Mouse (Mus musculus): Measurements from ENCODE around the gene Ptgr1. TPM values are rescaled to one million over a fixed set of nuclear protein-coding genes. Genes with fewer than 3 reads are reported as not detected.

Ptgr1 gene
- polyA plus RNA-seq, 1 experiment from 2014 or later, result 17.0 TPM

DNA sequence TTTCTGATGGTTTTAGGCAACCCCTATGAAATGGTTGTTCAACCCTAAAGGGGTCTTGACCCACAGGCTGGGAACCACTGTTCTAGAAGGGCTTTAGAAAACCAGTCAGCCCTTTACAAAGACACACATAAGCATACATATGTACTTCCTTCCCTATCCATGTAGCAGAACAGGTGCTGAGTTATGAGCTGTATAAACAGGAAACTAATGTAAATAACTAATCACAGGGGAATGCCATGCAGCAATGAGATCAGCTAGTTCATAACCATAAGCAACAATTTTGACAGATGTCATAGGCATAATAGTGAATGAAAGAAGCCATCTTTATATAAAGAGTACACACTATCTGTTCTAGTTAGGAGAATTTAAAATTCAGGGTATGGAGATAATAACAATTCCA, 45.3 kb downstream of the Ptgr1 start:
- peaks cover 10% of the 10 kb centered on the region; the same call in 1 of the 2 replicates for H3K4me1 ChIP-seq
- no peak for DNase-seq (ENCODE audit: low spot score)
- no peak overlapping the region for H3K27ac ChIP-seq
- no peaks in the 10 kb centered on the region for H3K9me3 ChIP-seq
- H3K4me3 ChIP-seq, result no peak overlapping the region
- peaks cover 33% of the 10 kb centered on the region for H3K27me3 ChIP-seq (ENCODE audit: insufficient read depth, poor library complexity, severe bottlenecking)
- no peaks in the 10 kb centered on the region for H3K36me3 ChIP-seq

DNA sequence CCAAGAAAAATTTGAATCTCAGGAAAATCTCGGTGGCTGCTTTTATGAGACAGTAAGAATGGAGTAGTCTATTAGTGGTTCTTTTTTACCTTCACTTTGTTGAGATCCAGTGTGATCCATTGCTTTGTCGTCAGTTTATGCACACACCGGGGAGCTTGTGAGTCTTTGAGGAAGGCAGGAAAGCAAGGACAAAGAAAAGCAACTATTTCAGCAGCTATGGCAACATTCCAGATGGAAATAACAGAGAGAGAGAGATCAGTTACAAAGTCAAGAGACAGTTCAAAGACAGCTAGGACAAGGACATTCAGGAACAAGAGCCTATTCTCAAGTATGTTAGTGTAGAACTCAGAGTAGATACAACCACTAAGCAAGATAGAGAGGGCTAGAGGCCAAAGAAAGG, 51.1 kb downstream of the Ptgr1 start:
- H3K9me3 ChIP-seq, result no peaks in the 10 kb centered on the region
- no peak overlapping the region for H3K27ac ChIP-seq
- DNase-seq (ENCODE audit: low spot score), result no peak
- no peaks in the 10 kb centered on the region for H3K36me3 ChIP-seq
- peaks cover 6% of the 10 kb centered on the region for H3K4me1 ChIP-seq
- 71% methylated on average over 3 of the region's 3 CpGs for WGBS
- H3K27me3 ChIP-seq (ENCODE audit: insufficient read depth, poor library complexity, severe bottlenecking), result no peaks in the 10 kb centered on the region
- H3K4me3 ChIP-seq, result no peak overlapping the region

GRCm38 (mm10) chr4:58934746-58935476, 52.0 kb downstream of the Ptgr1 start:
- Histone ChIP-seq H3K4me1 (peaks cover 6% of the 10 kb centered on the region), H3K36me3 (no peaks in the 10 kb centered on the region), H3K9me3 (no peaks in the 10 kb centered on the region), H3K27me3 (ENCODE audit: insufficient read depth, poor library complexity, severe bottlenecking) (no peaks in the 10 kb centered on the region), H3K4me3 (no peak overlapping the region), H3K27ac (no peak overlapping the region)
- peak; percentile 74 for DNase-seq (ENCODE audit: low spot score)
- 37% methylated on average over 15 of the region's 15 CpGs for WGBS

- H3K36me3 ChIP-seq, result no peaks in the 10 kb centered on the region
- H3K9me3 ChIP-seq, result no peaks in the 10 kb centered on the region
- 70% methylated on average over 4 of the region's 4 CpGs for WGBS
- no peaks in the 10 kb centered on the region for H3K27me3 ChIP-seq (ENCODE audit: insufficient read depth, poor library complexity, severe bottlenecking)
- no peak overlapping the region for H3K4me3 ChIP-seq
- no peak overlapping the region for H3K27ac ChIP-seq
- peak; percentile 33 for DNase-seq (ENCODE audit: low spot score)
- H3K4me1 ChIP-seq, result peaks cover 6% of the 10 kb centered on the region
Observed at GRCm38 (mm10) chr4:58934308-58934707, 52.6 kb downstream of the Ptgr1 start.

DNA sequence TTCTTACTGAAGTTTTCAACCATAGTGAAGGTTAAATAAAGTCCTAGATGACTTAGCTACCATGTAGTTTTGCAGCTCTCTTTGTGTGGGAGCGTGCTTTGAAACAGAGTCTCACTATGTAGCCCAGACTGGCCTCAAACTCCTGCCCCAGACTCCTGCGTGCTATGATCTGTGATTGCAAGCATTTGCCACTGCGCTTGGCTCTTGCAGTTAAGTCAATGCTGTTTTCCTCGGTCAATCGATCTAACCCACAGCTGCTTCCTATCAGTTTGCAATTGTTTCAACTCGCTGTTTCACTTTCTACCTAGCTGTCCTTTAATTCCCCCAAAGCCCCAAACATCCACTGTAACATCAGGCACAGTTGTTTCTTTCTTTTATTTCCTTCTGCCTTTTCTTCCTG, 54.4 kb downstream of the Ptgr1 start:
- Histone ChIP-seq H3K27ac (no peak overlapping the region), H3K4me1 (peaks cover 6% of the 10 kb centered on the region), H3K27me3 (ENCODE audit: insufficient read depth, poor library complexity, severe bottlenecking) (no peaks in the 10 kb centered on the region), H3K36me3 (no peaks in the 10 kb centered on the region), H3K4me3 (no peak overlapping the region), H3K9me3 (no peaks in the 10 kb centered on the region)
- no peak for DNase-seq (ENCODE audit: low spot score)
- WGBS, result 82% methylated on average over 6 of the region's 6 CpGs

- no peaks in the 10 kb centered on the region for H3K27me3 ChIP-seq (ENCODE audit: insufficient read depth, poor library complexity, severe bottlenecking)
- 67% methylated on average over 3 of the region's 3 CpGs for WGBS
- H3K27ac ChIP-seq, result no peak overlapping the region
- H3K9me3 ChIP-seq, result no peaks in the 10 kb centered on the region
- no peak for DNase-seq (ENCODE audit: low spot score)
- no peaks in the 10 kb centered on the region for H3K4me1 ChIP-seq
- H3K36me3 ChIP-seq, result no peaks in the 10 kb centered on the region
- H3K4me3 ChIP-seq, result no peak overlapping the region
Observed at GRCm38 (mm10) chr4:58927661-58928060, 59.3 kb downstream of the Ptgr1 start.

GRCm38 (mm10) chr4:58926120-58926519, 60.8 kb downstream of the Ptgr1 start:
- no peaks in the 10 kb centered on the region for H3K9me3 ChIP-seq
- no peak for DNase-seq (ENCODE audit: low spot score)
- H3K36me3 ChIP-seq, result no peaks in the 10 kb centered on the region
- no peaks in the 10 kb centered on the region for H3K4me1 ChIP-seq
- no peaks in the 10 kb centered on the region for H3K27me3 ChIP-seq (ENCODE audit: insufficient read depth, poor library complexity, severe bottlenecking)
- no peak overlapping the region for H3K4me3 ChIP-seq
- 35% methylated on average over 2 of the region's 2 CpGs for WGBS
- no peak overlapping the region for H3K27ac ChIP-seq

DNA sequence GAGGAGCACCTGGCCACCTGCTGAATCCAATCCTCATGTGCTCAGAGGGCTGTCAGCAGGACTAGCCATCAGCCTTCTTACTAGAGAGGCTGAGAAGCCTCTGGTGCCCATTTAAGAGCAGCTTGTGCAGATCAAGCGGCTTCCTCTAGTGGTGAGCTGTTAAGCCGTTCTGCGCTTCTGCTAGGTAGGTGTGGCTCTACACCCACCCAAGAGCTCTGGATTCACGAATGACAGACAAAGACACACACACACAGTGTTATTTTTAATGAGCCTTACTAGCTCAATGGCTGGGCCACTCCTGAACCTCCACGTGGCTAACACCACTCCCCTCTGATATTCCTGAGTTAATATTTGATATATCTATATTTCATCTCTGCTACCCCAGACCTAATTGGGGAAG, 61.3 kb downstream of the Ptgr1 start:
- Histone ChIP-seq H3K27me3 (ENCODE audit: insufficient read depth, poor library complexity, severe bottlenecking) (no peaks in the 10 kb centered on the region), H3K4me3 (no peak overlapping the region), H3K36me3 (no peaks in the 10 kb centered on the region), H3K9me3 (no peaks in the 10 kb centered on the region), H3K4me1 (no peaks in the 10 kb centered on the region), H3K27ac (no peak overlapping the region)
- WGBS, result 34% methylated on average over 5 of the region's 5 CpGs
- no peak for DNase-seq (ENCODE audit: low spot score)

DNA sequence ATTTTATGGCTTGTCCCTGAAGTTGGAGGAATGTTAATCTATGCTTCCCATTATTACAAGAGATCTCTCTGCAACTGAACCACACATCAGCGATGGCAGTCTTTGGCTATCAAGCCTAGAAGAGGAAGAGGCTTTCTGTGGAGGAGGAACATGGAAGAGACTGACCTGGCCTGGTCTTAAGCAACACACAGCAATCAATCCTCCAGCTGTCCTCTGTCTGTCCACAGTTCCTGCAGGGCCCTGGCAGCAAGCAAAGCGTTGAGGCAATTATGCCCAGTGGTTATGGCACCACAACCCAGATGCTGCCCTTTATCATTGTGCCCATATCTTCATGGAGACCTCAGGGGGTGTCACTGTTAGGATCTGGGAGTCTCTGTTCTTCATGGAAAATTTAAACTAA, 63.0 kb downstream of the Ptgr1 start:
- Histone ChIP-seq H3K4me3 (no peak overlapping the region), H3K36me3 (no peaks in the 10 kb centered on the region), H3K4me1 (no peaks in the 10 kb centered on the region), H3K27me3 (ENCODE audit: insufficient read depth, poor library complexity, severe bottlenecking) (no peaks in the 10 kb centered on the region), H3K27ac (no peak overlapping the region), H3K9me3 (no peaks in the 10 kb centered on the region)
- 66% methylated on average over 2 of the region's 2 CpGs for WGBS
- DNase-seq (ENCODE audit: low spot score), result no peak

Other genes with a start within 250 kb of the Ptgr1 start
- 0.07 TPM in 1 of 2 replicates, not detected in the other for gene Olfr267, start 199.4 kb downstream of the Ptgr1 start, polyA plus RNA-seq (2016; fragmentation: Nextera tagmentation; extraction: Ambion mirVana)
- gene Ecpas, start 74.4 kb downstream of the Ptgr1 start, polyA plus RNA-seq (2016; fragmentation: Nextera tagmentation; extraction: Ambion mirVana), result 25.6 and 30.4 TPM in 2 replicates
- 0.28 and 0.38 TPM in 2 replicates for gene Zkscan16, start 43.5 kb downstream of the Ptgr1 start, polyA plus RNA-seq (2016; fragmentation: Nextera tagmentation; extraction: Ambion mirVana)
- 7.4 and 11.4 TPM in 2 replicates for gene Dnajc25, start 7.9 kb upstream of the Ptgr1 start, polyA plus RNA-seq (2016; fragmentation: Nextera tagmentation; extraction: Ambion mirVana)
- gene Gm20503, start 16.1 kb upstream of the Ptgr1 start, polyA plus RNA-seq (2016; fragmentation: Nextera tagmentation; extraction: Ambion mirVana), result 10.9 and 14.1 TPM in 2 replicates
- 44.4 and 55.4 TPM in 2 replicates for gene Gng10, start 48.0 kb upstream of the Ptgr1 start, polyA plus RNA-seq (2016; fragmentation: Nextera tagmentation; extraction: Ambion mirVana)
- not detected in 2 replicates for gene AI481877, start 151.9 kb upstream of the Ptgr1 start, polyA plus RNA-seq (2016; fragmentation: Nextera tagmentation; extraction: Ambion mirVana)
- 8.2 and 9.7 TPM in 2 replicates for gene Ugcg, start 202.1 kb upstream of the Ptgr1 start, polyA plus RNA-seq (2016; fragmentation: Nextera tagmentation; extraction: Ambion mirVana)

Measured in heart, embryonic 10.5 days (tissue).